Mouse (Mus musculus) MEL (cell line): ENCODE data around the gene Hist2h3b. TPM values are rescaled to one million over a fixed set of nuclear protein-coding genes. Genes with fewer than 3 reads are reported as not detected.
A peak's percentile ranks its signal among the peaks of the same experiment; 100 is the strongest.

ENCODE experiments used
- DNase-seq: peaks from one replicate; pipeline ENCODE4 v3.0.0; 2011; ENCODE audit warnings: low read depth, low spot score
- H3K27ac ChIP-seq: 2 replicates; pipeline ENCODE4 v1.5.1; 2012; ENCODE audit warnings: low read depth, mild to moderate bottlenecking, control low read depth, low read length, moderate library complexity; ENCODE audit not compliant: control insufficient read depth
- H3K27me3 ChIP-seq, 2 experiments: fragments of 150-350 bp in 1 of 2; sonication (generic) in 1 of 2; 2 replicates each; pipeline ENCODE4 v1.6.1; 2012; ENCODE audit warnings: low read length in 2 of 2, mild to moderate bottlenecking in 2 of 2, improper control_type of control experiment in 1 of 2, moderate library complexity in 1 of 2; ENCODE audit not compliant: insufficient read depth in 2 of 2, control insufficient read depth in 1 of 2
- H3K36me3 ChIP-seq, 2 experiments: 2 replicates each; pipeline ENCODE4 v1.6.1; 2012 to 2014; ENCODE audit warnings: low read length in 2 of 2, improper control_type of control experiment in 1 of 2, inconsistent platforms in 1 of 2, mild to moderate bottlenecking in 1 of 2; ENCODE audit not compliant: insufficient read depth in 2 of 2, control insufficient read depth in 1 of 2
- H3K4me1 ChIP-seq, 2 experiments: fragments of 150-350 bp in 1 of 2; sonication (generic) in 1 of 2; 2 replicates each; pipeline ENCODE4 v1.6.1; 2012; ENCODE audit warnings: low read length in 2 of 2, improper control_type of control experiment in 1 of 2, mild to moderate bottlenecking in 1 of 2; ENCODE audit not compliant: insufficient read depth in 2 of 2, control insufficient read depth in 1 of 2
- H3K4me3 ChIP-seq, 2 experiments: fragments of 150-350 bp in 1 of 2; sonication (generic) in 1 of 2; 2 replicates each; pipeline ENCODE4 v1.5.1; 2012; ENCODE audit warnings: low read depth in 2 of 2, low read length in 2 of 2, mild to moderate bottlenecking in 2 of 2, moderate library complexity in 2 of 2, control low read depth in 1 of 2, improper control_type of control experiment in 1 of 2; ENCODE audit not compliant: control insufficient read depth in 1 of 2, insufficient read depth in 1 of 2
- H3K79me2 ChIP-seq: 2 replicates; pipeline ENCODE4 v1.6.1; 2012; ENCODE audit warnings: mild to moderate bottlenecking, low read length, moderate library complexity; ENCODE audit not compliant: control insufficient read depth, poor library complexity, insufficient read depth
- H3K9ac ChIP-seq: 2 replicates; pipeline ENCODE4 v1.6.1; 2012; ENCODE audit warnings: low read depth, mild to moderate bottlenecking, control low read depth, low read length, moderate library complexity; ENCODE audit not compliant: control insufficient read depth, poor library complexity, severe bottlenecking
- H3K9me3 ChIP-seq: fragments of 150-350 bp; sonication (generic); replicated peaks from 2 replicates; pipeline ENCODE4 v1.6.1; 2012; ENCODE audit warnings: mild to moderate bottlenecking, low read length, improper control_type of control experiment, moderate library complexity; ENCODE audit not compliant: insufficient read depth
- BHLHE40 ChIP-seq: IDR thresholded peaks from 2 replicates; pipeline ENCODE4 v1.6.1; 2012; ENCODE audit warnings: low read depth, mild to moderate bottlenecking, inconsistent platforms, low read length, improper control_type of control experiment, borderline replicate concordance
- CHD1 ChIP-seq: IDR thresholded peaks from 2 replicates; pipeline ENCODE4 v1.6.1; 2012; ENCODE audit warnings: low read depth, mild to moderate bottlenecking, inconsistent platforms, low read length, improper control_type of control experiment
- CTCF ChIP-seq, 3 experiments: IDR thresholded peaks in 2 of 3; conservative IDR thresholded peaks in 1 of 3; 2 replicates each; pipeline ENCODE4 v1.5.1; 2011 to 2012; ENCODE audit warnings: low read length in 3 of 3, low read depth in 2 of 3, mild to moderate bottlenecking in 2 of 3, improper control_type of control experiment in 1 of 3, inconsistent platforms in 1 of 3, mixed read lengths in 1 of 3, moderate library complexity in 1 of 3; ENCODE audit not compliant: control insufficient read depth in 1 of 3, insufficient read depth in 1 of 3, poor library complexity in 1 of 3, severe bottlenecking in 1 of 3
- E2F4 ChIP-seq: IDR thresholded peaks from 2 replicates; pipeline ENCODE4 v1.6.1; 2011; ENCODE audit warnings: low read depth, low read length, improper control_type of control experiment, borderline replicate concordance
- ELF1 ChIP-seq: IDR thresholded peaks from 2 replicates; pipeline ENCODE4 v1.6.1; 2014; ENCODE audit warnings: low read depth, mild to moderate bottlenecking, inconsistent platforms, low read length, improper control_type of control experiment, moderate library complexity
- EP300 ChIP-seq, 2 experiments: IDR thresholded peaks; 2 replicates each; pipeline ENCODE4 v1.6.1; 2011; ENCODE audit warnings: improper control_type of control experiment in 2 of 2, low read length in 2 of 2, low read depth in 1 of 2, mild to moderate bottlenecking in 1 of 2
- GABPA ChIP-seq: IDR thresholded peaks from 2 replicates; pipeline ENCODE4 v1.6.1; 2012; ENCODE audit warnings: low read depth, mild to moderate bottlenecking, inconsistent platforms, low read length, improper control_type of control experiment, moderate library complexity
- HCFC1 ChIP-seq: IDR thresholded peaks from 2 replicates; pipeline ENCODE4 v1.6.1; 2012; ENCODE audit warnings: low read depth, mild to moderate bottlenecking, inconsistent platforms, low read length, improper control_type of control experiment, moderate library complexity
- JUND ChIP-seq: IDR thresholded peaks from 2 replicates; pipeline ENCODE4 v1.6.1; 2011; ENCODE audit warnings: low read depth, mild to moderate bottlenecking, improper control_type of control experiment, low read length
- MAZ ChIP-seq: IDR thresholded peaks from 2 replicates; pipeline ENCODE4 v1.6.1; 2012; ENCODE audit warnings: low read depth, mild to moderate bottlenecking, inconsistent platforms, low read length, improper control_type of control experiment
- MEF2A ChIP-seq: IDR thresholded peaks from 2 replicates; pipeline ENCODE4 v1.6.1; 2014; ENCODE audit warnings: low read depth, mild to moderate bottlenecking, inconsistent platforms, low read length, improper control_type of control experiment; ENCODE audit not compliant: poor library complexity, insufficient replicate concordance, severe bottlenecking; ENCODE audit errors: extremely low read depth
- MXI1 ChIP-seq: IDR thresholded peaks from 2 replicates; pipeline ENCODE4 v1.6.1; 2011; ENCODE audit warnings: mild to moderate bottlenecking, low read depth, low read length, improper control_type of control experiment
- POLR2A ChIP-seq, 2 experiments: IDR thresholded peaks; 2 replicates each; pipeline ENCODE4 v1.6.1; 2011 to 2012; ENCODE audit warnings: low read length in 2 of 2, mild to moderate bottlenecking in 2 of 2, control low read depth in 1 of 2, improper control_type of control experiment in 1 of 2, low read depth in 1 of 2, moderate library complexity in 1 of 2; ENCODE audit not compliant: control insufficient read depth in 1 of 2, insufficient read depth in 1 of 2, poor library complexity in 1 of 2
- POLR2AphosphoS2 ChIP-seq: IDR thresholded peaks from 2 replicates; pipeline ENCODE4 v1.6.1; 2011; ENCODE audit warnings: low read length, improper control_type of control experiment
- RCOR1 ChIP-seq: IDR thresholded peaks from 2 replicates; pipeline ENCODE4 v1.6.1; 2012; ENCODE audit warnings: low read depth, mild to moderate bottlenecking, inconsistent platforms, low read length, improper control_type of control experiment
- SIN3A ChIP-seq: IDR thresholded peaks from 2 replicates; pipeline ENCODE4 v1.6.1; 2012; ENCODE audit warnings: low read length, improper control_type of control experiment, inconsistent platforms
- TAL1 ChIP-seq: IDR thresholded peaks from 2 replicates; pipeline ENCODE4 v1.6.1; 2012; ENCODE audit warnings: mild to moderate bottlenecking, inconsistent platforms, low read length, moderate library complexity, mixed read lengths
- TBP ChIP-seq: IDR thresholded peaks from 2 replicates; pipeline ENCODE4 v1.8.0; 2011; ENCODE audit warnings: low read depth, low read length, improper control_type of control experiment
- UBTF ChIP-seq: IDR thresholded peaks from 2 replicates; pipeline ENCODE4 v1.6.1; 2012; ENCODE audit warnings: low read depth, mild to moderate bottlenecking, inconsistent platforms, low read length, improper control_type of control experiment, moderate library complexity, borderline replicate concordance; ENCODE audit not compliant: insufficient read depth
- USF1 ChIP-seq: IDR thresholded peaks from 2 replicates; pipeline ENCODE4 v1.6.1; 2014; ENCODE audit warnings: low read depth, mild to moderate bottlenecking, inconsistent platforms, low read length, improper control_type of control experiment, moderate library complexity
- polyA plus RNA-seq, 2 experiments: library from polyadenylated mRNA; stranded (reverse) in 1 of 2; unstranded in 1 of 2; fragments of >175 nt in 1 of 2; fragments of >200 nt in 1 of 2; gene quantifications; 2 replicates each; pipeline versions ENCODE4 v1.2.1 to v1.2.4; 2012; ENCODE audit warnings: low replicate concordance in 2 of 2, low read depth in 1 of 2; ENCODE audit not compliant: insufficient read length in 2 of 2, insufficient read depth in 1 of 2, missing spikeins in 1 of 2
- total RNA-seq: library from RNA; depleted of rRNA; stranded (reverse); fragments of 300-350 nt; gene quantifications from 2 replicates; pipeline ENCODE4 v1.2.3, GENCODE M21; 2012

Gene Hist2h3b
- total and polyA plus RNA-seq, 3 experiments: 71.7 to 3,962 TPM; not detected in 1

DNA sequence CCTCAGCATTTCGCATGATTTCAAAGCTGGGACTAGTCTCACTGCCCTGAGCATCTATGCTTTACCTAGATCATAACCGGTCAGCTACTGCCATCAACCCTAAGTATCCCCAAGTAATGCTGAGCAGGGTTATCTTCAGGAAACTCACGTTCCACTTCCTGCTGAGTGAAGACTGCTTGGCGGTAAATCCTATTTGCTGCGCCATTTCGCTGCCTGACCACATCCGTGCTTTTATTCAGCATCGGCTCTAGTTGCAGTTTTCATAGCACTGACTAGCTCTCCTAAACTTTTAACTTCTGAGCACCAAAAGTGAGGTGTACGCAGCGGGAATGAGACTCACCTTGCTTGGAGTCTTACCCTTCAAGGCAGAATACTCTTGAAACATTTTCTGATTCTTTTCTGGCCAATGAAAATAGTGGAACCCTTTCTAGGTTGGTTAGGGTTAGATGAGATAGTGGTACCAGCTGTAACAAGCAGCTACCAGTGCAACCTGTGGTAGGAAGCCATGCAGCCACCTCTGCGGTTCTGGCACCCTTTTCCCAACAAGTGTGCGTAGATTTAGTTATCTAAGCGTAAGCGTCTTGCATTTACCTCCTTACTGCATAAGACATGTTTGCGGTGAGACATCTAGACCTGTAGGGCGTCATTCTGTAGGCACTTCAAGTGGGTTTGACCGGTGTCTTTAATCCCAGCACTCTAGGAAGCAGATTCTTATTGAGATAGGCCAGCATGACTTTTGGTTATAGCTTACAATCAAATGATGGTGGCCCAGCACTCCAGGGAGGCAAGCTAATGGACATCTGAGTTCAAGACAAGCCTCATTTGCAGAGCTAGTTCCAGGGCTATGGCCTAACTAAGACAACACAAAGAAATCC lies 5.4 kb downstream of the Hist2h3b start:
- Histone ChIP-seq H3K4me1 (peaks cover 2 to 17% of the 10 kb centered on the region in 2 experiments), H3K27me3 (no peaks in the 10 kb centered on the region), H3K9me3 (no peaks in the 10 kb centered on the region), H3K36me3 (peaks cover 0 to 6% of the 10 kb centered on the region in 2 experiments; a peak in 2 of 4 replicates), H3K79me2 (peaks cover 2% of the 10 kb centered on the region; the same call in 1 of the 2 replicates), H3K4me3 (no peak overlapping the region), H3K9ac (no peak overlapping the region), H3K27ac (no peak overlapping the region)
- no peak for DNase-seq
- TF ChIP-seq USF1 (no peak), ELF1 (no peak), MAZ (no peak), MXI1 (no peak), GABPA (no peak), E2F4 (no peak), MEF2A (no peak), POLR2A (IDR thresholded peaks at IDR 0.05; ENCODE audit: control insufficient read depth in 1 of 2, insufficient read depth in 1 of 2, low read depth in 1 of 2, low read length in 2 of 2, poor library complexity in 1 of 2) (no peak), BHLHE40 (no peak), EP300 (IDR thresholded peaks at IDR 0.05; ENCODE audit: low read depth in 1 of 2, low read length in 2 of 2) (no peak), POLR2AphosphoS2 (no peak), RCOR1 (no peak), HCFC1 (no peak), SIN3A (no peak), CHD1 (no peak), TAL1 (no peak), UBTF (no peak)

DNA sequence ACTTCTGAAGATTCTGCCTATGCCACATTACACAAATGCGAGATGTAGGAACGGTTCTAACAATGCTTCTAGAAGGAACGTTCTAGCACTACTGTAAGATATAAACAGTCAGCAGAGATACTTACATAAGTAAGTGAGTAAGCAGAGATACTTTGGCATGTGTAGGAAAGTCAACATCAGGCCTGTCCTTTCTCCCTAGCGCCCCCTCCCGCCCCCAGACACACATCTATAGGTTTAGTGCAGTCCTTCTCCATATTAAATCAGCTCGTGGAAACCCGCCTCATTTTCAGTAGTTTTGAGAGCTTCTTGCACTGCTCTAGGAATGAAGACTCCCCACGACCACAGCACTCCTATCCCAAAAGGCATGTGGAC lies 9.0 kb downstream of the Hist2h3b start:
- Histone ChIP-seq H3K79me2 (no peaks in the 10 kb centered on the region; the same call in 1 of the 2 replicates), H3K36me3 (peaks cover 0 to 10% of the 10 kb centered on the region in 2 experiments; a peak in 2 of 4 replicates), H3K4me1 (peaks cover 2 to 20% of the 10 kb centered on the region in 2 experiments), H3K27me3 (no peaks in the 10 kb centered on the region), H3K4me3 (peak overlapping the region; percentile 72 to 84), H3K9me3 (no peaks in the 10 kb centered on the region), H3K27ac (peak overlapping the region; percentile 57)
- DNase-seq: peak; percentile 97
- TF ChIP-seq HCFC1 (no peak), MXI1 (no peak), RCOR1 (no peak), TBP (peak; percentile 78), JUND (no peak), CTCF (IDR thresholded peaks at IDR 0.05 in 2 of 3, conservative IDR thresholded peaks at IDR 0.05 in 1 of 3; ENCODE audit: control insufficient read depth in 1 of 3, insufficient read depth in 1 of 3, low read depth in 2 of 3, low read length in 3 of 3, poor library complexity in 1 of 3, severe bottlenecking in 1 of 3) (peak in 2 of 3 experiments; percentile 57 to 87; a peak in 4 of 6 replicates)
- TF ChIP-seq, all 39 proteins: peak for 2
- H3K9ac ChIP-seq: peak overlapping the region; percentile 78
